Mouse (Mus musculus) lung, postnatal 0 days (tissue): Measurements from ENCODE around the gene Adamts5. TPM values are rescaled to one million over a fixed set of nuclear protein-coding genes. Genes with fewer than 3 reads are reported as not detected.
A peak's percentile ranks its signal among the peaks of the same experiment; 100 is the strongest.

ENCODE experiments used
- ATAC-seq: fragments of 200-750 bp; cut with Nextera tagmentation; 2 replicates; pipeline ENCODE4 v1.8.0; 2017; ENCODE audit warnings: moderate library complexity
- DNase-seq: peaks from one replicate; pipeline ENCODE4 v3.0.0-alpha.2; 2016; ENCODE audit warnings: low spot score
- H3K27ac ChIP-seq: fragments of 300-500 bp; sonication (generic); 2 replicates; pipeline ENCODE4 v1.5.1; 2014; ENCODE audit warnings: antibody characterized with exemption, mild to moderate bottlenecking, low read length, mixed read lengths
- H3K27me3 ChIP-seq: fragments of 300-500 bp; sonication (generic); replicated peaks from 2 replicates; pipeline ENCODE4 v1.6.1; 2014; ENCODE audit warnings: low read length, mixed read lengths; ENCODE audit not compliant: insufficient read depth
- H3K36me3 ChIP-seq: fragments of 300-500 bp; sonication (generic); 2 replicates; pipeline ENCODE4 v1.6.1; 2014; ENCODE audit warnings: low read length, mixed read lengths; ENCODE audit not compliant: insufficient read depth
- H3K4me1 ChIP-seq: fragments of 300-500 bp; sonication (generic); 2 replicates; pipeline ENCODE4 v1.6.1; 2014; ENCODE audit warnings: antibody characterized with exemption, low read depth, low read length, mixed read lengths; ENCODE audit not compliant: insufficient read depth
- H3K4me2 ChIP-seq: fragments of 300-500 bp; sonication (generic); replicated peaks from 2 replicates; pipeline ENCODE4 v1.6.1; 2014; ENCODE audit warnings: low read depth, mild to moderate bottlenecking, low read length, moderate library complexity, mixed read lengths
- H3K4me3 ChIP-seq: fragments of 300-500 bp; sonication (generic); 2 replicates; pipeline ENCODE4 v1.5.1; 2014; ENCODE audit warnings: low read depth, low read length
- H3K9ac ChIP-seq: fragments of 300-500 bp; sonication (generic); replicated peaks from 2 replicates; pipeline ENCODE4 v1.6.1; 2014; ENCODE audit warnings: low read depth, mild to moderate bottlenecking
- H3K9me3 ChIP-seq: fragments of 300-500 bp; sonication (generic); 2 replicates; pipeline ENCODE4 v1.6.1; 2016; ENCODE audit warnings: low read length, mixed read lengths
- CTCF ChIP-seq: IDR thresholded peaks from 2 replicates; pipeline ENCODE4 v1.5.1; 2016; ENCODE audit warnings: antibody characterized with exemption, mild to moderate bottlenecking
- EP300 ChIP-seq: IDR thresholded peaks from 2 replicates; pipeline ENCODE4 v1.6.1; 2016; ENCODE audit warnings: antibody characterized with exemption, mild to moderate bottlenecking, control low read depth
- WGBS: fragments of 180-500 bp; shearing (Covaris S2); extraction: QIAGEN DNeasy Blood & Tissue Kit; methylation state at CpG from one replicate; pipeline ENCODE4 v1.1.7; 2014; 5-methylcytosine and 5-hydroxymethylcytosine counted together
- polyA plus RNA-seq: library from polyadenylated mRNA; unstranded; fragments of >200 nt; fragmentation: Nextera tagmentation; extraction: Ambion mirVana; gene quantifications from 2 replicates; pipeline ENCODE4 v1.2.1, GENCODE M21; 2015

Gene Adamts5
- polyA plus RNA-seq, 1 experiment from 2014 or later, result 1.8 TPM

GRCm38 (mm10) chr16:85864691-85865389, 36.8 kb downstream of the Adamts5 start:
- Histone ChIP-seq H3K9ac (no peak overlapping the region), H3K36me3 (no peaks in the 10 kb centered on the region), H3K27ac (no peak overlapping the region), H3K4me2 (no peak overlapping the region), H3K4me3 (no peak overlapping the region), H3K27me3 (no peaks in the 10 kb centered on the region), H3K4me1 (no peaks in the 10 kb centered on the region), H3K9me3 (no peaks in the 10 kb centered on the region)
- no peak for ATAC-seq
- 88% methylated on average over 4 of the region's 4 CpGs for WGBS
- DNase-seq, result no peak
- TF ChIP-seq CTCF (no peak), EP300 (no peak)

- WGBS, result 72% methylated on average over 5 of the region's 5 CpGs
- no peak overlapping the region for H3K4me2 ChIP-seq
- no peak overlapping the region for H3K9ac ChIP-seq
- no peaks in the 10 kb centered on the region for H3K36me3 ChIP-seq
- H3K9me3 ChIP-seq, result no peaks in the 10 kb centered on the region
- no peaks in the 10 kb centered on the region for H3K27me3 ChIP-seq
- ATAC-seq (no peak), DNase-seq (no peak)
- H3K27ac ChIP-seq, result no peak overlapping the region
- no peak overlapping the region for H3K4me3 ChIP-seq
- no peaks in the 10 kb centered on the region for H3K4me1 ChIP-seq
- TF ChIP-seq CTCF (no peak), EP300 (no peak)
Observed at GRCm38 (mm10) chr16:85854505-85854904, 47.1 kb downstream of the Adamts5 start.

GRCm38 (mm10) chr16:85827066-85827465, 74.6 kb downstream of the Adamts5 start:
- Histone ChIP-seq H3K27ac (no peak overlapping the region), H3K27me3 (no peaks in the 10 kb centered on the region), H3K4me3 (no peak overlapping the region), H3K9ac (no peak overlapping the region), H3K4me1 (no peaks in the 10 kb centered on the region), H3K36me3 (no peaks in the 10 kb centered on the region), H3K9me3 (no peaks in the 10 kb centered on the region), H3K4me2 (no peak overlapping the region)
- DNase-seq (no peak), ATAC-seq (no peak)
- TF ChIP-seq EP300, result no peak
- 79% methylated on average over 3 of the region's 3 CpGs for whole genome bisulfite sequencing

- TF ChIP-seq CTCF (no peak), EP300 (no peak)
- Histone ChIP-seq H3K36me3 (no peaks in the 10 kb centered on the region), H3K4me3 (no peak overlapping the region), H3K4me1 (no peaks in the 10 kb centered on the region), H3K9me3 (no peaks in the 10 kb centered on the region), H3K27me3 (no peaks in the 10 kb centered on the region), H3K4me2 (no peak overlapping the region), H3K27ac (no peak overlapping the region), H3K9ac (no peak overlapping the region)
- 67% methylated on average over 5 of the region's 5 CpGs for WGBS
- DNase-seq, result no peak
- no peak for ATAC-seq
Observed at GRCm38 (mm10) chr16:85822330-85822916, 79.2 kb downstream of the Adamts5 start.

GRCm38 (mm10) chr16:85819808-85820458, 81.7 kb downstream of the Adamts5 start:
- H3K27ac ChIP-seq, result no peak overlapping the region
- TF ChIP-seq EP300 (no peak), CTCF (peak; percentile 55)
- no peaks in the 10 kb centered on the region for H3K4me1 ChIP-seq
- no peaks in the 10 kb centered on the region for H3K9me3 ChIP-seq
- H3K4me2 ChIP-seq, result no peak overlapping the region
- H3K36me3 ChIP-seq, result no peaks in the 10 kb centered on the region
- DNase-seq (peak; percentile 43), ATAC-seq (no peak)
- H3K4me3 ChIP-seq, result no peak overlapping the region
- no peak overlapping the region for H3K9ac ChIP-seq
- H3K27me3 ChIP-seq, result no peaks in the 10 kb centered on the region
- WGBS, result 43% methylated on average over 5 of the region's 5 CpGs

DNA sequence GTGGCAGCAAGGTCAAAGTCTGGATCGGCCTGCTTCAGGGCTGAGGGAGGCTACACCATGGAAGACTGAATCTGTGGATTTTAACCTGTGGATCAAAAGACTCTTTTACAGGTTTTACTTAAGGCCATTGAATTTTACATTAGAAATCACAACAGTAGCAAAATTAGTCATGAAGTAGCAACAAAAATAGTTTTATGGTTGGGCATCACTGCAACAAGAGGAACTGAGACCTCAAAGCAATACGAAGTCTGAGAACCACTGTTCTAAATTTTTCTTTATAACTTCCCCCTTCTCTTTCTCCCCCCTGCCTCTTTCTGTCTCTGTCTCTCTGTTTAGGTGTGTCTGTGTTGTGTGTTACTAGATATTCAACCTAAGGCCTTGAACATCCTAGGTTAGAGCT, 87.5 kb downstream of the Adamts5 start:
- H3K36me3 ChIP-seq, result no peaks in the 10 kb centered on the region
- no peak for DNase-seq
- no peak overlapping the region for H3K9ac ChIP-seq
- no peaks in the 10 kb centered on the region for H3K4me1 ChIP-seq
- H3K4me3 ChIP-seq, result no peak overlapping the region
- no peak overlapping the region for H3K27ac ChIP-seq
- ATAC-seq, result no peak
- no peak overlapping the region for H3K4me2 ChIP-seq
- WGBS, result 91% methylated on average over 2 of the region's 2 CpGs
- H3K9me3 ChIP-seq, result no peaks in the 10 kb centered on the region
- H3K27me3 ChIP-seq, result no peaks in the 10 kb centered on the region
- no peak for TF ChIP-seq EP300
- no peak for TF ChIP-seq CTCF
